Mouse (Mus musculus) hindbrain, embryonic 10.5 days (tissue): ENCODE data around the gene Phyh. TPM values are rescaled to one million over a fixed set of nuclear protein-coding genes. Genes with fewer than 3 reads are reported as not detected.
"Not testable (repeated sequence)": the region's sequence is repeated elsewhere in the genome, so short reads cannot be mapped to it uniquely, and the experiment has no call there.

Experiments used
- DNase-seq: peaks from one replicate; pipeline ENCODE4 v3.0.0-alpha.2; 2017; ENCODE audit warnings: low spot score
- H3K27ac ChIP-seq: fragments of 300-500 bp; sonication (generic); 2 replicates; pipeline ENCODE4 v1.5.1; 2016; ENCODE audit warnings: mild to moderate bottlenecking, moderate library complexity
- H3K27me3 ChIP-seq: fragments of 300-500 bp; sonication (generic); 2 replicates; pipeline ENCODE4 v1.6.1; 2016; ENCODE audit warnings: mild to moderate bottlenecking; ENCODE audit not compliant: poor library complexity, insufficient read depth, severe bottlenecking
- H3K36me3 ChIP-seq: fragments of 300-500 bp; sonication (generic); 2 replicates; pipeline ENCODE4 v1.6.1; 2016; ENCODE audit warnings: mild to moderate bottlenecking, moderate library complexity
- H3K4me1 ChIP-seq: fragments of 300-500 bp; sonication (generic); replicated peaks from 2 replicates; pipeline ENCODE4 v1.6.1; 2016; ENCODE audit warnings: mild to moderate bottlenecking
- H3K4me3 ChIP-seq: fragments of 300-500 bp; sonication (generic); 2 replicates; pipeline ENCODE4 v1.5.1; 2016; ENCODE audit warnings: mild to moderate bottlenecking, moderate library complexity
- H3K9me3 ChIP-seq: fragments of 300-500 bp; sonication (generic); 2 replicates; pipeline ENCODE4 v1.6.1; 2016; ENCODE audit warnings: mild to moderate bottlenecking, moderate library complexity
- WGBS: fragments of 180-500 bp; shearing (Covaris S2); methylation state at CpG from one replicate; pipeline ENCODE4 v1.1.7; 2016; 5-methylcytosine and 5-hydroxymethylcytosine counted together
- polyA plus RNA-seq: library from polyadenylated mRNA; unstranded; fragments of >200 nt; fragmentation: Nextera tagmentation; extraction: Ambion mirVana; gene quantifications from 2 replicates; pipeline ENCODE4 v1.2.1, GENCODE M21; 2016

Phyh gene
- polyA plus RNA-seq, 1 experiment from 2014 or later = 37.5 TPM

DNA sequence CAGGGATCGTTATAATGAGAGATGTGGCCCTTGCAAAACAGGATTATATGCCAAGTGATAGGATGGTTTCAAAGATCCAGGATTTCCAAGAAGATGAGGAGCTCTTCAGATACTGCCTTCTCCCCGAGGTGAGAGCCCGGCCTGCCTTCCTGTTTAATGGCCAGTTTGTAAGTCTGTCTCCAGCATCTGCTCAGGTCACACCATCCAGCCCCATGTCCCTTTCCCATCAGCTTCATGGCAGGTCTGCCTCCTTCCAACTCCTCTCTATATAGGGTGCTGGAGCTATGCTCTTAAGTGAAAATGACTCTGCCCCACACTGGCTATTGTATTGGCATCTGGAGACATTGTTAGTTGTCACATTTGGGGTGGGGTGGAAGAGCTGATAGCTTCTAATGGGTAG is 8.6 kb downstream of the Phyh start:
- Histone ChIP-seq H3K27me3 (no peaks in the 10 kb centered on the region), H3K27ac (no peak overlapping the region), H3K9me3 (peaks cover 5% of the 10 kb centered on the region; the same call in 1 of the 2 replicates), H3K36me3 (peaks cover 45% of the 10 kb centered on the region), H3K4me1 (no peaks in the 10 kb centered on the region), H3K4me3 (no peak overlapping the region)
- DNase-seq = no peak
- 86% methylated on average over 3 of the region's 3 CpGs for WGBS

DNA sequence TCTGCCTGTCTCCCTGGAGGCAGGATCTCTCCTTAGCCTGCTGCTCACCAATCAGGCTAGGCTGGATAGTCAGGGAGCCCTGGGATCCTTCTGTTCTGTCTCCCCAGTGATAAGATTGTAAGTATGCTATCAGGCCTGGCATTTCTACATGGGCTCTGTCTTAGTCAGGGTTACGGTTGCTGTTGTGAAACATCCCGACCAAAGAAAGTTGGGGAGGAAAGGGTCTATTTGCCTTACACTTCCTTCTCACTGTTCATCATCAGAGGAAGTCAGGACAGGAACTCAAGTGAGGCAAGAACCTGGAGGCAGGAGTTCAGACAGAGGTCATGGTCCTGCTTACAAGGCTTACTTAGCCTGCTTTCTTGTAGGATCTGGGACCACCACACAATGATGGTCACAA is 10.4 kb downstream of the Phyh start:
- no peak overlapping the region for H3K27ac ChIP-seq
- no peaks in the 10 kb centered on the region for H3K27me3 ChIP-seq
- peaks cover 51% of the 10 kb centered on the region for H3K36me3 ChIP-seq
- no peaks in the 10 kb centered on the region for H3K4me1 ChIP-seq
- H3K9me3 ChIP-seq = peaks cover 5% of the 10 kb centered on the region; the same call in 1 of the 2 replicates
- WGBS = 89% methylated on average over 2 of the region's 2 CpGs
- no peak for DNase-seq
- H3K4me3 ChIP-seq = no peak overlapping the region

- 93% methylated on average over 9 of the region's 9 CpGs for whole genome bisulfite sequencing
- no peak for DNase-seq
Observed at GRCm38 (mm10) chr2:4934516-4934915, 15.7 kb downstream of the Phyh start.

GRCm38 (mm10) chr2:4937931-4938330 is 19.1 kb downstream of the Phyh start:
- no peak overlapping the region for H3K27ac ChIP-seq
- WGBS = 91% methylated on average over 7 of the region's 7 CpGs
- no peaks in the 10 kb centered on the region for H3K27me3 ChIP-seq
- no peaks in the 10 kb centered on the region for H3K4me1 ChIP-seq
- no peak overlapping the region for H3K4me3 ChIP-seq
- peaks cover 50% of the 10 kb centered on the region for H3K36me3 ChIP-seq
- H3K9me3 ChIP-seq = no peaks in the 10 kb centered on the region
- no peak for DNase-seq

More at GRCm38 (mm10) chr2:4934516-4934915, 15.7 kb downstream of the Phyh start:
- Histone ChIP-seq H3K27me3 (no peaks in the 10 kb centered on the region), H3K4me1 (no peaks in the 10 kb centered on the region), H3K9me3 (no peaks in the 10 kb centered on the region), H3K36me3 (peaks cover 62% of the 10 kb centered on the region), H3K4me3 (no peak overlapping the region), H3K27ac (no peak overlapping the region)

DNA sequence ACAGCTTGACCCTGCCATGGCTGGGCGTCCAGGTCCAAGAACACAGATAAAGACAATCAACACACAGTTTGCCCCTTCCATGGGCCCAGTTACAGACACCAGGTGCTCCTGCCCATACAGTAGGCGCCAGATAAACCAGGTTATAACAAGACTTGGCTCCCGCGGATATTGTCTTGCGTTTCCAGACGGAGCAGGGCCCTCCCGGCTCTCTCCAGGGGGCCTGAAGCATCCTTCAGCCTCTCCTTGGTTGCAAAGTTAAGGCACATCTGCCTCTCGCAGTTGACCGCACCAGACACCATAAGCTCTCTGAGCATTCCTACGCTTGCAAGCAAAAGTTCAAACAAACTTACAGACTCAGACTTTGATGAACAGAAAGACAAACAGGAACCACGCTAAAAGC is 22.0 kb downstream of the Phyh start:
- H3K27ac ChIP-seq = no peak overlapping the region
- DNase-seq = no peak
- H3K36me3 ChIP-seq = peaks cover 39% of the 10 kb centered on the region
- no peaks in the 10 kb centered on the region for H3K4me1 ChIP-seq
- H3K4me3 ChIP-seq = no peak overlapping the region
- 90% methylated on average over 11 of the region's 11 CpGs for WGBS
- peaks cover 8% of the 10 kb centered on the region for H3K9me3 ChIP-seq
- no peaks in the 10 kb centered on the region for H3K27me3 ChIP-seq

GRCm38 (mm10) chr2:4949691-4950090 is 30.9 kb downstream of the Phyh start:
- H3K27me3 ChIP-seq, H3K27ac ChIP-seq, H3K9me3 ChIP-seq, H3K4me3 ChIP-seq, H3K4me1 ChIP-seq, H3K36me3 ChIP-seq, DNase-seq: not testable (repeated sequence)
- 85% methylated on average over 8 of the region's 8 CpGs for WGBS

DNA sequence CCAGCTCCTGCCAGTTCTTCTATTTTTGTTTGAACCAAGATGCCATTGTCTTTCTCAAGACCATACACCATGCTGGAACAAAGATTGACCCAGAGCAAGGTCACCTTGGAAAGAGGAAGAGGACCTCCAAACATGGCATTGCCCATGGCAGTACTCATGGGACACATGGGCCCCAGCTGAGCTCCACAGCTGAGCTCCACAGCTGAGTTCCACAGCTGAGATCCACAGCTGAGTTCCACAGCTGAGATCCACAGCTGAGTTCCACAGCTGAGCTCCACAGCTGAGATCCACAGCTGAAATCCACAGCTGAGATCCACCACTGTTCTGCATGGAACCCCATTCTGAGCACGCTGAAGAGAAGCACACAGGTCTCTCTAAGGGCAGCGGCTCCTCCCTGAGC is 32.2 kb downstream of the Phyh start:
- H3K4me1 ChIP-seq = no peaks in the 10 kb centered on the region
- no peaks in the 10 kb centered on the region for H3K36me3 ChIP-seq
- no peak overlapping the region for H3K4me3 ChIP-seq
- H3K9me3 ChIP-seq = no peaks in the 10 kb centered on the region
- no peak for DNase-seq
- no peaks in the 10 kb centered on the region for H3K27me3 ChIP-seq
- 83% methylated on average over 2 of the region's 2 CpGs for WGBS
- H3K27ac ChIP-seq = no peak overlapping the region

DNA sequence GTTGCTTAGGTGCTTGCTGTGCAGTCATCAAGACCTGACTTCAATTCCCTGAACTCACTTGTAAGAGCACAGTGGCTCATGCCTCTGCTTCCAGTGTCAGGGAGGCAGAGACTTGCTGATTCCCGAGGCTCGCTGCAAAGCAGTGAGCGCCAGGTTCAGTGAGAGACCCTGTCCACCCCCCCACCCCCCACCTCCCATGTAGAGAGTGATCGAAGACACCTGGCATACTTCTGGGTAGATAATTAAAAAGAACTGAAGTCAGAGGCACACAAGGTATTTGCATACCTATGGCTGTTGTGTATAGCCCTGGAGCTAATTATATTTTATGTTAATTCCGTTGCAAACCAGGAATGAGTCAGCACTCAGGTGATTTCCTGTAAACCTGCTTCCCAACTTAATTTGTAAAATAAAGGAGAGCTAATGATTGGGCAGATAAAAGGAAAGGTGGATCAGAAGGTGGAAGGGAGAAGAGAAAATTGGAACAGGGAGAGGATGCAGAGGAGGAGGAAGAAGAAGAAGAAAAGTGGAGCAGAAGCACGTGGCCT is 35.5 kb downstream of the Phyh start:
- Histone ChIP-seq H3K4me1 (no peaks in the 10 kb centered on the region), H3K27ac (no peak overlapping the region), H3K36me3 (no peaks in the 10 kb centered on the region), H3K27me3 (no peaks in the 10 kb centered on the region), H3K4me3 (no peak overlapping the region), H3K9me3 (no peaks in the 10 kb centered on the region)
- no peak for DNase-seq
- WGBS = 83% methylated on average over 6 of the region's 6 CpGs

- H3K27ac ChIP-seq = no peak overlapping the region
- no peak overlapping the region for H3K4me3 ChIP-seq
- H3K9me3 ChIP-seq = no peaks in the 10 kb centered on the region
- no peaks in the 10 kb centered on the region for H3K36me3 ChIP-seq
- no peaks in the 10 kb centered on the region for H3K27me3 ChIP-seq
- no peak for DNase-seq
- no peaks in the 10 kb centered on the region for H3K4me1 ChIP-seq
- WGBS = 89% methylated on average over 12 of the region's 12 CpGs
Observed at GRCm38 (mm10) chr2:4958039-4958438, 39.2 kb downstream of the Phyh start.

GRCm38 (mm10) chr2:4967806-4968205 is 49.0 kb downstream of the Phyh start:
- no peak overlapping the region for H3K4me3 ChIP-seq
- no peak for DNase-seq
- H3K27ac ChIP-seq = no peak overlapping the region
- no peaks in the 10 kb centered on the region for H3K36me3 ChIP-seq
- no peaks in the 10 kb centered on the region for H3K4me1 ChIP-seq
- no peaks in the 10 kb centered on the region for H3K9me3 ChIP-seq
- WGBS = 93% methylated on average over 2 of the region's 2 CpGs
- no peaks in the 10 kb centered on the region for H3K27me3 ChIP-seq

- DNase-seq = no peak
- Histone ChIP-seq H3K4me1 (no peaks in the 10 kb centered on the region), H3K36me3 (no peaks in the 10 kb centered on the region), H3K4me3 (no peak overlapping the region), H3K27me3 (no peaks in the 10 kb centered on the region), H3K27ac (no peak overlapping the region), H3K9me3 (no peaks in the 10 kb centered on the region)
- 73% methylated on average over 2 of the region's 2 CpGs for WGBS
Observed at GRCm38 (mm10) chr2:4969083-4969482, 50.3 kb downstream of the Phyh start.

DNA sequence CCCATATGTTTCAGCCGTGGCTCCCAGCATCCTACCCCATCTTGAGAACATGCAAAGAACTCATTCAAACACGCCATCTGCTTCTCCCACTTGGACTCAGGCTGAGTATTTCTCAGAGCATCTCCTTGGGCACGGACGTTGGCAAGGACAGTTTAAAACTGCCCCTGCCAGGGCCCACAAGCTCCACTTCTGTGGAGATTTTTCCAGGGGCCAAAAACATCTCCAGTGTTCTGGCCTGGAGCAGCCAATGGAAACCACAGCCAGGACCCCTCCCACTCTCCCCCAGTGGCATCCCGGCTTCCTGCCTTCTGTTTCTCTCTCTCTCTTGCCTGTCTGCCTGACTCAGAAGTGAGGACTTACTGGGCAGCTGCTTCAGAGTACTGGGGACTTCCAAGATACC is 57.0 kb downstream of the Phyh start, which contains the start of gene Ucma:
Gene Ucma (plus strand): TSS at position 316 of the 400 bp plus-strand sequence.
- H3K4me1 ChIP-seq = peaks cover 11% of the 10 kb centered on the region
- no peak for DNase-seq
- H3K4me3 ChIP-seq = no peak within 1 kb of the TSS
- H3K9me3 ChIP-seq = no peaks in the 10 kb centered on the region
- H3K36me3 ChIP-seq = no peaks in the 10 kb centered on the region
- H3K27ac ChIP-seq = no peak within 1 kb of the TSS
- H3K27me3 ChIP-seq = no peaks in the 10 kb centered on the region
- 74% methylated on average over 5 of the region's 5 CpGs for WGBS

DNA sequence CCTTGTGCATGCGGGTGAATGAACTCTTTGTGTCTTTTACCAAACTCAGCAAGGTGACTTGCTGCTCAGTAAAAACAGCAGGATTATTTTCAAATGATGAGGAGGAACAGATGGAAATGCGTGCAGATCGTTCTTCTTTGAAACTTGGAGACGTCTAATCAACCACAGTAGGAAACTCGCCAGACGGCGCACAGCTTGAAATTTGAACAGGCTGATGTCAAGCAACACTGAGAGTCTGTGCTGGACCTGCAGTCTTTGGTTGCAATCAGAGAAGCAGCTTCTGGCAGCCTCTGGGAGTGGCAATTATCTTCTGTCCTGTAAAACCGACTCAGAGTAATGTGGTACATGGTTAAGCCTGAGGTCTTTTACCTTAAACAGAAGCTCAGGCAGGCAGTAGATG is 59.3 kb downstream of the Phyh start:
- Histone ChIP-seq H3K9me3 (no peaks in the 10 kb centered on the region), H3K36me3 (no peaks in the 10 kb centered on the region), H3K27me3 (no peaks in the 10 kb centered on the region), H3K27ac (no peak overlapping the region), H3K4me3 (no peak overlapping the region), H3K4me1 (peaks cover 11% of the 10 kb centered on the region)
- 35% methylated on average over 8 of the region's 8 CpGs for WGBS
- DNase-seq = no peak

DNA sequence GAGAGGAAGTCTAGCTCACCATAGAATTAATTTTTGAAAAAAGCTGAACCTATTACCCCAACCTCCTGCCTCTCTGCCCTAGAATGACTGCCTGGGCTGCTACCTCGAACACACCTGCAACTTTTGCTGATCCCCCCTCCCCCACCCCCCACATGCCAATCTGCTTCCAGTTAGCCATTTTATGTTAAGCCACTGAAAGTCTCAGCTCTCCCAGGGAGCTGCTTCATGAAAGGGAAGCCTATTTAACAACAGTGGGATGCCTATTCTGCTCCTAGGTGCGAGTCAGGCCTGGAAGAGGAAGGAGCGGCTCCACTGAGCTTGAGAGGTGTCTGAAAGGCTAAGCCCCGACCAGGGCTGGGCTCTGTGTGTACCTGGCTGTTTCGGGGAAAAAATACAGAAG is 65.2 kb downstream of the Phyh start:
- no peak for DNase-seq
- Histone ChIP-seq H3K27me3 (no peaks in the 10 kb centered on the region), H3K9me3 (no peaks in the 10 kb centered on the region), H3K36me3 (no peaks in the 10 kb centered on the region), H3K4me3 (no peak overlapping the region), H3K27ac (no peak overlapping the region), H3K4me1 (no peaks in the 10 kb centered on the region)
- WGBS = 31% methylated on average over 5 of the region's 5 CpGs
